Mouse (Mus musculus) kidney, adult 10 weeks (tissue): ENCODE data around the gene Ganc. TPM values are rescaled to one million over a fixed set of nuclear protein-coding genes. Genes with fewer than 3 reads are reported as not detected.

ENCODE experiments used
- polyA plus RNA-seq: library from polyadenylated mRNA; stranded (reverse); fragments of 350-450 nt; fragmentation: Illumina TruSeq; extraction: RNeasy Lipid Tissue Mini Kit (QIAGEN cat#74804); gene quantifications from one replicate; pipeline ENCODE4 v1.2.3, GENCODE M21; 2014; ENCODE audit warnings: low read depth, low replicate concordance

The Ganc gene
- 34.0 TPM for polyA plus RNA-seq

DNA sequence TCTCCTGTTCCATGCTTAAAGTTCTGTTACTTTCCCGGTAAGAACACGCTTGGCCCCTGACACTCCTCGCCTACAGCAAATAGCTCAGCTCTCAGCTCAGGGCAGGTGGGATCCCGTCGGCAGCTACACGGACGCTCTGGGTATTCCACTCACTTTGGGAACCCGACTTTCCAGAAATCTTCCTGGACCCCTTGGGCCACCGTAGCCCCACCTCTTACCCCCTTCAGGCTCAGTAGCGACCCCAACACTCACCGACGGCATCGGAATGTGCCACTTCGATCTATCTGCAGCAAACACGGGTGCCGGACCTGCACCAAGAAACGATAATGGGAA is at the start of gene Ganc:
Ganc (plus strand) TSS at position 244 of the 333 bp plus-strand sequence.

DNA sequence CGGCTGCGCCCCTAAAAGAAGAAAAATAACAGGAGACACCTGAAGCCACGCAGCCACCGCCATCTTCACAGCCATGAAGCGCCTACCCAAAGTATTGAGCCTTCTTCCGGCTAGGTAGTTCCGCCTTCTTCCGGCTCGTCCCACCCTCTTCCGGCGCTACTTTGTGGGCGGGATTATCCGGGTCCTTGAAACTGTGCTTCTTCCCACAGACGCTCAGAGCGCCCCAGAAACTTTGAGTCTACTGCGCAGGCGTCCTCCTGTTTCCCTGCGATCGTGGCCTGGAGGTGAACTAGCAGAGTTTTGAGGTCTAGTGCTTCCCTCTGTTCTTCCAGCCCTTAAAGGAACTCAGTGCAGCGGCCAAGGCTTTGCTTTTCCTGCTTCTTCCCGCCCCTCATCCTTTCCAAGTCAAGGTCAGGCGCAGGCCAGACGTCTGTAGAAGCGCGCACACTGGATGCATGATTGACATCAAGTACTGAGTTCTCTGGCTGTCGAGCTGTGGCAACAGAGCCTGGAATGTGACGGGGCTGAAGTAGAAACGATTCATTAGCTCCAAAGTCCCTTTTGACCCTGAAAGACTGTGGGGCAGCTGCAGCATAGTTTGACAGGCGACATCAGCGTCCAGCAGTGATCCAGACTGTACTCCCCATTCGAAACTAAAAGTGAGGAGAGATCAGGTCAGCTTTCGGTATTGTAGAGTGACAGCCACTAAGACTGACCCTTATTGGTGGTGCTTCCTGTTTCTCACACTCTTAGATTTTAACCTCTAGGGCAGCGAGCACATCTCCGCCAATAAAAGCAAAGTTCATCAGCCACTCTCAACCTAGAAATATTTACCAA is 508 bp downstream of the Ganc start, which contains the start of gene Tmem87a:
Tmem87a (minus strand) TSS at position 128 of the 837 bp plus-strand sequence.

DNA sequence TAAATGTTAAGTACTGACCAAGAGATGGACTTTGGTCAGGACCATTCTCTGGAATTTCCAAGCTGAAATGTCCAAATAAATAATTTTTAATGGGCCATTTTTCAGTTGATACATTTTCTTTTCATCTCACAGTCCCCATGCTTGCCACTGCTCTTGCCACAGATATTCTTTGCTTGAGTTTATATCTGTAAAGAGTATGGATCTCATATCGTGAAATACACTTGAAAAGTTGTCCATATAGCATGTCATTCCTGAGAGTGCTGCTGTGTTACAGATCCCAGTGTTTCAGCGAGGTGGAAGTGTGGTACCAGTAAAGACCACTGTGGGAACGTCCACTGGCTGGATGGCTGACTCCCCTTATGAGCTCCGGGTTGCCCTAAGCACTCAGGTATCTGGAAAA is 52.0 kb downstream of the Ganc start, which contains the start of gene Capn3:
Capn3 (plus strand) TSS at position 301 of the 400 bp plus-strand sequence.

Other genes starting within 250 kb of the Ganc start
- 25.4 TPM for gene Ehd4, start 249.3 kb upstream of the Ganc start, polyA plus RNA-seq
- not detected for gene Pla2g4e, start 158.6 kb upstream of the Ganc start, polyA plus RNA-seq
- gene Pla2g4d, start 114.7 kb upstream of the Ganc start, polyA plus RNA-seq: not detected
- not detected for gene Pla2g4f, start 89.7 kb upstream of the Ganc start, polyA plus RNA-seq
- gene Vps39, start 50.8 kb upstream of the Ganc start, polyA plus RNA-seq: 16.1 TPM
- 63.3 TPM for gene Tmem87a, start 217 bp downstream of the Ganc start, polyA plus RNA-seq
- not detected for gene Capn3, start 52.1 kb downstream of the Ganc start, polyA plus RNA-seq
- 94.6 TPM for gene Zfp106, start 159.9 kb downstream of the Ganc start, polyA plus RNA-seq
- 209 TPM for gene Snap23, start 163.8 kb downstream of the Ganc start, polyA plus RNA-seq
- gene Haus2, start 205.5 kb downstream of the Ganc start, polyA plus RNA-seq: 34.2 TPM
- 39.3 TPM for gene Lrrc57, start 205.6 kb downstream of the Ganc start, polyA plus RNA-seq
- 5.9 TPM for gene Stard9, start 225.2 kb downstream of the Ganc start, polyA plus RNA-seq